Mouse (Mus musculus): ENCODE results near the gene Olfr67. TPM values are rescaled to one million over a fixed set of nuclear protein-coding genes. Genes with fewer than 3 reads are reported as not detected.
"Not testable (repeated sequence)": the region's sequence is repeated elsewhere in the genome, so short reads cannot be mapped to it uniquely, and the experiment has no call there.

Gene Olfr67
- total and polyA plus RNA-seq, 2 experiments from 2014 or later = not detected

GRCm38 (mm10) chr7:103825536-103826254, 34.1 kb upstream of the Olfr67 start:
- no peak for TF ChIP-seq CTCF (IDR thresholded peaks at IDR 0.05; ENCODE audit: low read depth)
- no peak for TF ChIP-seq EP300 (IDR thresholded peaks at IDR 0.05; ENCODE audit: low read depth)
- H3K36me3 ChIP-seq (replicated peaks; ENCODE audit: control insufficient read depth, insufficient read depth, low read length) = no peaks in the 10 kb centered on the region
- no peak for DNase-seq (ENCODE audit: low spot score)
- no peaks in the 10 kb centered on the region for H3K27me3 ChIP-seq (ENCODE audit: control insufficient read depth, insufficient read depth, low read length)
- H3K9ac ChIP-seq (replicated peaks; ENCODE audit: low read depth, low read length) = no peak overlapping the region
- 80% methylated on average over 3 of the region's 3 CpGs for WGBS
- no peaks in the 10 kb centered on the region for H3K4me1 ChIP-seq (ENCODE audit: control insufficient read depth, insufficient read depth)
- no peak overlapping the region for H3K27ac ChIP-seq (ENCODE audit: low read depth)
- H3K9me3 ChIP-seq (replicated peaks; ENCODE audit: control insufficient read depth, low read length) = no peaks in the 10 kb centered on the region
- no peak for ATAC-seq (ENCODE audit: insufficient read depth, low read depth)
- no peak overlapping the region for H3K4me2 ChIP-seq (ENCODE audit: low read depth, low read length)
- no peak overlapping the region for H3K4me3 ChIP-seq (ENCODE audit: low read depth, low read length)

- no peaks in the 10 kb centered on the region for H3K36me3 ChIP-seq (replicated peaks; ENCODE audit: control insufficient read depth, insufficient read depth, low read length)
- TF ChIP-seq CTCF (IDR thresholded peaks at IDR 0.05; ENCODE audit: low read depth) (no peak), EP300 (IDR thresholded peaks at IDR 0.05; ENCODE audit: low read depth) (no peak)
- no peaks in the 10 kb centered on the region for H3K9me3 ChIP-seq (replicated peaks; ENCODE audit: control insufficient read depth, low read length)
- ATAC-seq (ENCODE audit: insufficient read depth, low read depth) (no peak), DNase-seq (ENCODE audit: low spot score) (no peak)
- 73% methylated on average over 2 of the region's 2 CpGs for WGBS
- no peaks in the 10 kb centered on the region for H3K4me1 ChIP-seq (ENCODE audit: control insufficient read depth, insufficient read depth)
- no peak overlapping the region for H3K27ac ChIP-seq (ENCODE audit: low read depth)
- H3K4me2 ChIP-seq (ENCODE audit: low read depth, low read length) = no peak overlapping the region
- no peak overlapping the region for H3K4me3 ChIP-seq (ENCODE audit: low read depth, low read length)
- no peaks in the 10 kb centered on the region for H3K27me3 ChIP-seq (ENCODE audit: control insufficient read depth, insufficient read depth, low read length)
- no peak overlapping the region for H3K9ac ChIP-seq (replicated peaks; ENCODE audit: low read depth, low read length)
Observed at GRCm38 (mm10) chr7:103824597-103824996, 33.0 kb upstream of the Olfr67 start.

- not testable (repeated sequence) for DNase-seq (ENCODE audit: low spot score); H3K9ac ChIP-seq (replicated peaks; ENCODE audit: low read depth, low read length); H3K9me3 ChIP-seq (replicated peaks; ENCODE audit: control insufficient read depth, low read length); ATAC-seq (ENCODE audit: insufficient read depth, low read depth); H3K4me2 ChIP-seq (ENCODE audit: low read depth, low read length); H3K4me1 ChIP-seq (ENCODE audit: control insufficient read depth, insufficient read depth); H3K4me3 ChIP-seq (ENCODE audit: low read depth, low read length); H3K27me3 ChIP-seq (ENCODE audit: control insufficient read depth, insufficient read depth, low read length); H3K27ac ChIP-seq (ENCODE audit: low read depth); H3K36me3 ChIP-seq (replicated peaks; ENCODE audit: control insufficient read depth, insufficient read depth, low read length)
- WGBS = 89% methylated on average over 1 of the region's 2 CpGs
Observed at GRCm38 (mm10) chr7:103815085-103815484, 23.5 kb upstream of the Olfr67 start.

DNA sequence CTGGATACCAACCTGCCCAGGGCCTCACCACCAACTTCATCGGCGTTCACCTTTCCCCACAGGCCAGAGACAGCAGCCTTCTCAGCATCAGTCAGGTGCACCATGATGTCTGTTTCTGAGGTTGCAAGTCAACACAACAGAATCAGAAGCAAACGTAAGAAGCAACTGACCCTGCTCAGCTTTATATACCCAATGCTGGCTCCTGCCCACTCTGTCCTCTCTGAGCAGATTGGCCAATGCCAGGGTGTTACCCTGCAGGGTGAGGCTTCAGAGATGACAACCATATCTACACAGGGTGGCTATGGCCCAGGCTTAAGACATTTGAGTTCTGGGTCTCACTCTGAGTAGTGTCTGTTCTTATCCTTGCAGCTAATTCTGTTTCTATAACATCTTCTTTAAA, 22.1 kb upstream of the Olfr67 start, which contains the start of gene Hbb-bt:
TSS of gene Hbb-bt (minus strand) at position 231 of the 400 bp plus-strand sequence.
- Histone ChIP-seq H3K4me2 (ENCODE audit: low read depth, low read length) (no peak within 1 kb of the TSS), H3K27me3 (ENCODE audit: control insufficient read depth, insufficient read depth, low read length) (no peaks in the 10 kb centered on the region), H3K4me1 (ENCODE audit: control insufficient read depth, insufficient read depth) (no peaks in the 10 kb centered on the region), H3K9ac (replicated peaks; ENCODE audit: low read depth, low read length) (no peak within 1 kb of the TSS), H3K27ac (ENCODE audit: low read depth) (no peak within 1 kb of the TSS), H3K4me3 (ENCODE audit: low read depth, low read length) (no peak within 1 kb of the TSS), H3K9me3 (replicated peaks; ENCODE audit: control insufficient read depth, low read length) (no peaks in the 10 kb centered on the region), H3K36me3 (replicated peaks; ENCODE audit: control insufficient read depth, insufficient read depth, low read length) (no peaks in the 10 kb centered on the region)
- WGBS = 88% methylated on average over 3 of the region's 3 CpGs
- ATAC-seq (ENCODE audit: insufficient read depth, low read depth) (no peak), DNase-seq (ENCODE audit: low spot score) (no peak)
- TF ChIP-seq EP300 (IDR thresholded peaks at IDR 0.05; ENCODE audit: low read depth) = no peak
- TF ChIP-seq CTCF (IDR thresholded peaks at IDR 0.05; ENCODE audit: low read depth) = no peak

GRCm38 (mm10) chr7:103813152-103813551, 21.5 kb upstream of the Olfr67 start:
- not testable (repeated sequence) for H3K27ac ChIP-seq (ENCODE audit: low read depth); H3K4me3 ChIP-seq (ENCODE audit: low read depth, low read length); H3K9ac ChIP-seq (replicated peaks; ENCODE audit: low read depth, low read length); H3K4me1 ChIP-seq (ENCODE audit: control insufficient read depth, insufficient read depth); ATAC-seq (ENCODE audit: insufficient read depth, low read depth); H3K9me3 ChIP-seq (replicated peaks; ENCODE audit: control insufficient read depth, low read length); H3K4me2 ChIP-seq (ENCODE audit: low read depth, low read length); H3K36me3 ChIP-seq (replicated peaks; ENCODE audit: control insufficient read depth, insufficient read depth, low read length); H3K27me3 ChIP-seq (ENCODE audit: control insufficient read depth, insufficient read depth, low read length); DNase-seq (ENCODE audit: low spot score)
- no CpG with 5 or more reads among the region's 3 CpGs for WGBS

DNA sequence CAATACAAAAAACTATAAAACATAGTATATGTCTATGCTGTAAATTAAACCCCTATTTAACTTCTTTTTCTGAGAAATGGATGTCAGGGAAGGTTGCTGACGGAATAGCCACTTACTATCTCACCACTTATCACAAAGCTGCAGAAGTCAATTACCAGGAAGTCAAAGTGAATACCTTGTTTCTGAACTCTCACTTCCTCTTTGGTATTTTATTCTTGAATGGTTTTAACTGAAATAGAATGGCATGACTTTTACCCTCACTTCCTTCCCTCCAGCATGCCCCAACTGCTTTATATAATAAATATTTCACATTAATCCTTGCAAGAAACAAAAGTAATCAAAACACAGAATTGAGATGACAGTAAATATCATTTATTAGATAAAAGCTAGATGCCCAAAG, 20.6 kb upstream of the Olfr67 start:
- WGBS = 33% methylated on average over 1 of the region's 1 CpGs
- TF ChIP-seq EP300 (IDR thresholded peaks at IDR 0.05; ENCODE audit: low read depth) (no peak), CTCF (IDR thresholded peaks at IDR 0.05; ENCODE audit: low read depth) (no peak)
- Histone ChIP-seq H3K4me1 (ENCODE audit: control insufficient read depth, insufficient read depth) (no peaks in the 10 kb centered on the region), H3K36me3 (replicated peaks; ENCODE audit: control insufficient read depth, insufficient read depth, low read length) (no peaks in the 10 kb centered on the region), H3K9me3 (replicated peaks; ENCODE audit: control insufficient read depth, low read length) (no peaks in the 10 kb centered on the region), H3K27ac (ENCODE audit: low read depth) (no peak overlapping the region), H3K4me3 (ENCODE audit: low read depth, low read length) (no peak overlapping the region), H3K9ac (replicated peaks; ENCODE audit: low read depth, low read length) (no peak overlapping the region), H3K27me3 (ENCODE audit: control insufficient read depth, insufficient read depth, low read length) (no peaks in the 10 kb centered on the region), H3K4me2 (ENCODE audit: low read depth, low read length) (no peak overlapping the region)
- DNase-seq (ENCODE audit: low spot score) (no peak), ATAC-seq (ENCODE audit: insufficient read depth, low read depth) (no peak)

All from heart, postnatal 0 days (tissue).